In genomic region chr4:70232383-70232782, GRCm38 (mm10) we compare ENCODE assay signal across 22 mouse cellular contexts.
DNase-seq lines count a peak whose midpoint lies in the region; ATAC-seq and TF ChIP-seq lines count a peak whose summit lies in the region.
"Had no signal": no experiment of that assay in that cellular context is flagged by ENCODE, and none has a peak within 500 bp of the region (broad histone marks: within the 10 kb centered on the region; RNA-seq: fewer than 3 reads in every experiment).

No protein-coding gene starts in this region.

- WGBS in embryonic facial prominence, embryonic 14.5 days: 74% methylated on average over 3 of the region's 3 CpGs
- WGBS in embryonic facial prominence, embryonic 10.5 days: 89% methylated on average over 3 of the region's 3 CpGs
- 78% methylated on average over 3 of the region's 3 CpGs for WGBS in limb, embryonic 14.5 days
- WGBS in limb, embryonic 10.5 days: 92% methylated on average over 3 of the region's 3 CpGs
- 77% methylated on average over 3 of the region's 3 CpGs for WGBS in intestine, embryonic 16.5 days

- H3K36me3 ChIP-seq in embryonic facial prominence, embryonic 14.5 days (ENCODE audit: control insufficient read depth, insufficient read depth, low read length): peaks cover 50% of the 10 kb centered on the region
- H3K36me3 ChIP-seq in embryonic facial prominence, embryonic 10.5 days (replicated peaks): peaks cover 80% of the 10 kb centered on the region
- peaks cover 64% of the 10 kb centered on the region for H3K36me3 ChIP-seq in limb, embryonic 14.5 days (ENCODE audit: control insufficient read depth, insufficient read depth, low read length)
- H3K36me3 ChIP-seq in limb, embryonic 10.5 days: peaks cover 73% of the 10 kb centered on the region
- H3K36me3 ChIP-seq in myocyte (ENCODE audit: control insufficient read depth, insufficient read depth): peaks cover 11% of the 10 kb centered on the region
- no peaks in the 10 kb centered on the region; the same call in 1 of the 2 replicates for H3K36me3 ChIP-seq in intestine, embryonic 16.5 days (ENCODE audit: control insufficient read depth, insufficient read depth, low read length)

- no peak for ATAC-seq in embryonic facial prominence, embryonic 14.5 days (ENCODE audit: low read depth)
- peak; percentile 41; the same call in 1 of the 2 replicates for ATAC-seq in limb, embryonic 14.5 days (ENCODE audit: low FRiP score, low read depth)
- no peak for ATAC-seq in intestine, embryonic 16.5 days
- ATAC-seq: activated CD4-positive, CD25-positive, alpha-beta regulatory T cell, adult 4 months; CD4-positive, CD25-positive, alpha-beta regulatory T cell, adult 4 months; Patski had no signal

- no peaks in the 10 kb centered on the region for H3K27me3 ChIP-seq in embryonic facial prominence, embryonic 14.5 days (replicated peaks; ENCODE audit: control insufficient read depth, insufficient read depth, low read length)
- H3K27me3 ChIP-seq in embryonic facial prominence, embryonic 10.5 days (replicated peaks; ENCODE audit: low read depth, poor library complexity, severe bottlenecking): no peaks in the 10 kb centered on the region
- no peaks in the 10 kb centered on the region for H3K27me3 ChIP-seq in limb, embryonic 14.5 days (ENCODE audit: control insufficient read depth, insufficient read depth, low read length)
- no peaks in the 10 kb centered on the region for H3K27me3 ChIP-seq in limb, embryonic 10.5 days (ENCODE audit: low read depth, poor library complexity, severe bottlenecking)
- H3K27me3 ChIP-seq in myocyte (ENCODE audit: control insufficient read depth, insufficient read depth, insufficient read length): no peaks in the 10 kb centered on the region
- H3K27me3 ChIP-seq in intestine, embryonic 16.5 days (replicated peaks; ENCODE audit: control insufficient read depth, insufficient read depth, low read length): no peaks in the 10 kb centered on the region
- H3K27me3 ChIP-seq: CH12.LX, Patski had no signal

- H3K9me3 ChIP-seq in embryonic facial prominence, embryonic 14.5 days (ENCODE audit: control insufficient read depth, low read length): no peaks in the 10 kb centered on the region
- H3K9me3 ChIP-seq in embryonic facial prominence, embryonic 10.5 days: no peaks in the 10 kb centered on the region
- H3K9me3 ChIP-seq in limb, embryonic 14.5 days (ENCODE audit: control insufficient read depth, low read length): no peaks in the 10 kb centered on the region
- no peaks in the 10 kb centered on the region for H3K9me3 ChIP-seq in limb, embryonic 10.5 days (replicated peaks)
- no peaks in the 10 kb centered on the region for H3K9me3 ChIP-seq in intestine, embryonic 16.5 days (ENCODE audit: control insufficient read depth, low read length)
- H3K9me3 ChIP-seq: G1E had no signal

- H3K4me2 ChIP-seq in embryonic facial prominence, embryonic 14.5 days (ENCODE audit: low read depth, low read length): no peak overlapping the region
- no peak overlapping the region for H3K4me2 ChIP-seq in limb, embryonic 14.5 days (replicated peaks; ENCODE audit: low read depth, low read length, severe bottlenecking)
- no peak overlapping the region for H3K4me2 ChIP-seq in myocyte (ENCODE audit: low read depth)
- H3K4me2 ChIP-seq in intestine, embryonic 16.5 days (ENCODE audit: low read depth, low read length): no peak overlapping the region

- H3K9ac ChIP-seq in embryonic facial prominence, embryonic 14.5 days (ENCODE audit: low read depth, low read length): no peak overlapping the region
- H3K9ac ChIP-seq in limb, embryonic 14.5 days (ENCODE audit: low read depth, low read length, severe bottlenecking): no peak overlapping the region
- H3K9ac ChIP-seq in intestine, embryonic 16.5 days (ENCODE audit: low read depth, low read length): no peak overlapping the region

- DNase-seq in embryonic facial prominence, embryonic 14.5 days (ENCODE audit: low spot score): peak; percentile 46
- DNase-seq in embryonic facial prominence, embryonic 10.5 days (ENCODE audit: low spot score): no peak
- DNase-seq in heart, adult 11 months: peak; percentile 67
- no peak for DNase-seq in heart, adult 9 months (ENCODE audit: low spot score in 2 of 2)
- no peak for DNase-seq in limb, embryonic 14.5 days (ENCODE audit: low spot score)
- no peak for DNase-seq in limb, embryonic 10.5 days (ENCODE audit: low spot score)
- DNase-seq: adrenal gland, adult 2 months; adrenal gland, adult 8-10 months; adrenal gland, postnatal 10 days; adrenal gland, postnatal 14 days; adrenal gland, postnatal 25 days; adrenal gland, postnatal 36 days; B cell, adult 2 months; cerebellum, adult 11 months; cerebellum, adult 11-12 months had no signal

- H3ac ChIP-seq in myocyte (ENCODE audit: control insufficient read depth, insufficient read length): no peak overlapping the region

- H3K4me3 ChIP-seq in embryonic facial prominence, embryonic 14.5 days (ENCODE audit: low read depth, low read length): no peak overlapping the region
- no peak overlapping the region for H3K4me3 ChIP-seq in embryonic facial prominence, embryonic 10.5 days
- H3K4me3 ChIP-seq in limb, embryonic 14.5 days (replicated peaks; ENCODE audit: low read length): no peak overlapping the region
- H3K4me3 ChIP-seq in limb, embryonic 10.5 days: no peak overlapping the region
- H3K4me3 ChIP-seq in myocyte: no peak overlapping the region
- H3K4me3 ChIP-seq in intestine, embryonic 16.5 days (ENCODE audit: low read length): no peak overlapping the region

- no peak for TF ChIP-seq POLR2A in limb, embryonic 14.5 days (IDR thresholded peaks at IDR 0.05; ENCODE audit: borderline replicate concordance, extremely low read depth, insufficient read depth, insufficient read length)
- TF ChIP-seq POLR2A in myocyte (IDR thresholded peaks at IDR 0.05; ENCODE audit: insufficient read length, low read depth): no peak

- no peak overlapping the region for H3K27ac ChIP-seq in embryonic facial prominence, embryonic 14.5 days (replicated peaks; ENCODE audit: low read depth, low read length)
- no peak overlapping the region for H3K27ac ChIP-seq in embryonic facial prominence, embryonic 10.5 days (replicated peaks)
- H3K27ac ChIP-seq in limb, embryonic 14.5 days (replicated peaks; ENCODE audit: low read depth, low read length): no peak overlapping the region
- no peak overlapping the region for H3K27ac ChIP-seq in limb, embryonic 10.5 days
- H3K27ac ChIP-seq in intestine, embryonic 16.5 days (ENCODE audit: low read length): no peak overlapping the region

- no peaks in the 10 kb centered on the region for H3K4me1 ChIP-seq in embryonic facial prominence, embryonic 14.5 days (ENCODE audit: control insufficient read depth, insufficient read depth, low read length)
- H3K4me1 ChIP-seq in embryonic facial prominence, embryonic 10.5 days: no peaks in the 10 kb centered on the region
- H3K4me1 ChIP-seq in limb, embryonic 14.5 days (ENCODE audit: control insufficient read depth, insufficient read depth, low read length): no peaks in the 10 kb centered on the region
- no peaks in the 10 kb centered on the region for H3K4me1 ChIP-seq in limb, embryonic 10.5 days
- no peaks in the 10 kb centered on the region for H3K4me1 ChIP-seq in intestine, embryonic 16.5 days (ENCODE audit: control insufficient read depth, insufficient read depth, low read length)

- no peaks in the 10 kb centered on the region for H3K79me2 ChIP-seq in myocyte (ENCODE audit: control insufficient read depth, insufficient read depth)

TF ChIP-seq in myocyte, 11 proteins besides CTCF, POLR2A, EP300 and RAD21:
- TF ChIP-seq USF1 (IDR thresholded peaks at IDR 0.05; ENCODE audit: low read depth) (no peak), MYOG (IDR thresholded peaks at IDR 0.05; ENCODE audit: control insufficient read depth in 1 of 3, insufficient read depth in 1 of 3, insufficient read length in 2 of 3, low read depth in 2 of 3) (peak; percentile 63 to 86 (median 63)), SRF (IDR thresholded peaks at IDR 0.05; ENCODE audit: control insufficient read depth, insufficient read length, low read depth) (no peak), TCF12 (IDR thresholded peaks at IDR 0.05; ENCODE audit: insufficient read depth, poor library complexity, severe bottlenecking) (peak; percentile 40), TCF3 (IDR thresholded peaks at IDR 0.05; ENCODE audit: insufficient read length, low read depth) (peak; percentile 46), CEBPB (IDR thresholded peaks at IDR 0.05; ENCODE audit: insufficient read depth, poor library complexity, severe bottlenecking) (no peak), MYOD1 (IDR thresholded peaks at IDR 0.05; ENCODE audit: control insufficient read depth in 1 of 3, insufficient read length in 2 of 3, low read depth in 2 of 3) (peak; percentile 86 to 89 (median 87))

Comparison
In these comparisons a context has a peak if more than half of its experiments do, and no peak if none do; other contexts are left out.
1. DNase-seq: peak in embryonic facial prominence, embryonic 14.5 days (single experiment) and heart, adult 11 months (single experiment); none in embryonic facial prominence, embryonic 10.5 days (single experiment), heart, adult 9 months (0 of 2), limb, embryonic 14.5 days (single experiment) and limb, embryonic 10.5 days (single experiment).